Mouse (Mus musculus) forebrain, embryonic 15.5 days (tissue): ENCODE results near the gene Dnajc11. TPM values are rescaled to one million over a fixed set of nuclear protein-coding genes. Genes with fewer than 3 reads are reported as not detected.

Experiments used
- ATAC-seq: fragments of 200-750 bp; cut with Nextera tagmentation; replicated peaks from 2 replicates; pipeline ENCODE4 v1.8.0; 2017; ENCODE audit warnings: mild to moderate bottlenecking, moderate TSS enrichment, moderate library complexity
- H3K27ac ChIP-seq: fragments of 300-500 bp; sonication (generic); replicated peaks from 2 replicates; pipeline ENCODE4 v1.5.1; 2015; ENCODE audit warnings: mild to moderate bottlenecking, inconsistent platforms
- H3K27me3 ChIP-seq: fragments of 300-500 bp; sonication (generic); 2 replicates; pipeline ENCODE4 v1.6.1; 2015; ENCODE audit warnings: inconsistent platforms
- H3K36me3 ChIP-seq: fragments of 300-500 bp; sonication (generic); 2 replicates; pipeline ENCODE4 v1.6.1; 2015; ENCODE audit warnings: mild to moderate bottlenecking, inconsistent platforms
- H3K4me1 ChIP-seq: fragments of 300-500 bp; sonication (generic); 2 replicates; pipeline ENCODE4 v1.6.1; 2015; ENCODE audit warnings: inconsistent platforms
- H3K4me2 ChIP-seq: fragments of 300-500 bp; sonication (generic); replicated peaks from 2 replicates; pipeline ENCODE4 v1.6.1; 2015; ENCODE audit warnings: mild to moderate bottlenecking, inconsistent platforms
- H3K4me3 ChIP-seq: fragments of 300-500 bp; sonication (generic); 2 replicates; pipeline ENCODE4 v1.5.1; 2015; ENCODE audit warnings: mild to moderate bottlenecking, inconsistent platforms
- H3K9ac ChIP-seq: fragments of 300-500 bp; sonication (generic); replicated peaks from 2 replicates; pipeline ENCODE4 v1.6.1; 2015; ENCODE audit warnings: mild to moderate bottlenecking, inconsistent platforms
- H3K9me3 ChIP-seq: fragments of 300-500 bp; sonication (generic); 2 replicates; pipeline ENCODE4 v1.6.1; 2016; ENCODE audit warnings: inconsistent platforms
- WGBS: fragments of 180-500 bp; shearing (Covaris S2); methylation state at CpG from one replicate; pipeline ENCODE4 v1.1.7; 2015; ENCODE audit warnings: mixed read lengths; 5-methylcytosine and 5-hydroxymethylcytosine counted together
- polyA plus RNA-seq: library from polyadenylated mRNA; unstranded; fragments of >200 nt; fragmentation: Nextera tagmentation; extraction: Ambion mirVana; gene quantifications from 2 replicates; pipeline ENCODE4 v1.2.1, GENCODE M21; 2015

Gene Dnajc11
- polyA plus RNA-seq, 1 experiment from 2014 or later: 82.4 TPM

DNA sequence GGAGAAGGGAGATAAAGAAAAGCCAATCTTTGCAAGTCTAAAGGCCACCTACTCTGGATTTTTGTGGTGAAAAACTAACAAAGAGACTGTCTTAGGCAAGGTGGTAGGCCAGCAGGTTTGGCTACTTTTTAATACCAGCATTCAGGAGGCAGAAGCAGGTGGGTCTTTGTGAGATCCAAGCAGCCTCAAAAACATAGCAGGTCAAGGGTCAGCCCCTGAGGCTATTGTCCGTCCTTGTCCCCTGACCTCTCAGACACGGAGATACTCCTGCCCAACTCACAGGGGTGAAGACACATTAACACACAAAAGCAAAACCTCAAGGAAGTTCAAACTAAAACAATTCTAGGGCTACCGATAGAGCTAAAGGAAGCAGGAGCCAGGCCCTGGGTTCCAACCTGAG lies 73.3 kb downstream of the Dnajc11 start:
- Histone ChIP-seq H3K27ac (no peak overlapping the region), H3K27me3 (peaks cover 22% of the 10 kb centered on the region), H3K4me1 (peaks cover 31% of the 10 kb centered on the region), H3K9ac (no peak overlapping the region), H3K36me3 (no peaks in the 10 kb centered on the region), H3K9me3 (no peaks in the 10 kb centered on the region), H3K4me2 (no peak overlapping the region), H3K4me3 (no peak overlapping the region)
- no peak for ATAC-seq
- 27% methylated on average over 3 of the region's 3 CpGs for WGBS

DNA sequence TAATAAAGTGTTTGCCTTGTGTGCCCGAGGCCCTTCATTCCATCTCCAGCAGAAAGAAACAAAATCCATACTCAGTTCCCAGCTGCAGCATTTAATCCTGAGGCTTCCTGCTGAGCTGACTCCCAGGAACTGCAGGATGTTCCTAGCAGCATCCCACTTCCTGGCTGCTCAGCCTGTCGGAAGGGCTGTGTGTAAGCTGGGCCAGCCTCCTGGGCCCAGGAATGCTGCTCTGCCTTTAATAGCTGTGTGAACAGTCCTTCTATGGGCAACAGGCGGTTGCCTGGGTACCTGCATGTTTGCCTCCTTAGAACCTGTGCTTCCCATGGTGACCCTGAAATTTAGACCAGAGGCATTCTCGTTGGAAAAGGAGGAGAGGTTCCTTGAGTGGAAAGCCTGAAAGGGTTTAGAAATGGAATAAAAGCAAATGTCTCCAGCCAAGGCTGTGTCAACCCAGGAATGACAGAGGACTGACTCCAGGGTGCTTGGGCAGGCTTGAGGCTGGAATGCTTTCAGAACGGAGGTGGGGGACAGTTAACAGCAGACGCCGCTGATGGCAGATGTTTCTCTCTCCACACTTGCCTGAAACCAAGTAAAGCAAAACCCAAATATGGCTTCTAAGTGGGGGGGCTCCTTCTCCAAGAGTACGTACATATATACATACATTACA lies 74.1 kb downstream of the Dnajc11 start:
- H3K27me3 ChIP-seq: peaks cover 22% of the 10 kb centered on the region
- H3K9ac ChIP-seq: no peak overlapping the region
- peaks cover 31% of the 10 kb centered on the region for H3K4me1 ChIP-seq
- H3K4me3 ChIP-seq: peak overlapping the region; percentile 78
- no peak for ATAC-seq
- WGBS: 4% methylated on average over 8 of the region's 8 CpGs
- H3K36me3 ChIP-seq: no peaks in the 10 kb centered on the region
- H3K27ac ChIP-seq: no peak overlapping the region
- no peaks in the 10 kb centered on the region for H3K9me3 ChIP-seq
- H3K4me2 ChIP-seq: peak overlapping the region; percentile 94

DNA sequence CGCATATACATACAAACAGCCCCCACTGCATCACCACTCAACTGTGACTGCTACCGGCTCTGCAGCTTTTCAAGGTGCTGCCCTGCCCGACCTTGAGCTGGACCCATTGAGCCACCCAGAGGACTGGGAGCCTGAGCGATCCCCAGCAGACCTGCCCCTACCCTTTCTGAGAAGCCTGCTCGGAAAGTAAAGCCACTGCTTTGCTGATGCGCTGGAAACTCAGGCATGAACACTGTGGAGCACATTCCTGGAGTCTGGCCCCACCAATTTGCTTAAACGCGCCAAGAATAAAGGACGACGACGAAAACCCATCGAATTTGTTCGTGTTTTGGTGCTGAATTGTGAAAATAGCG lies 74.6 kb downstream of the Dnajc11 start:
- 0 out of 2 replicates have a peak overlapping the region, but pooled peaks have one; percentile 9 for H3K27ac ChIP-seq
- WGBS: 2% methylated on average over 14 of the region's 14 CpGs
- H3K9ac ChIP-seq: peak overlapping the region; percentile 46

DNA sequence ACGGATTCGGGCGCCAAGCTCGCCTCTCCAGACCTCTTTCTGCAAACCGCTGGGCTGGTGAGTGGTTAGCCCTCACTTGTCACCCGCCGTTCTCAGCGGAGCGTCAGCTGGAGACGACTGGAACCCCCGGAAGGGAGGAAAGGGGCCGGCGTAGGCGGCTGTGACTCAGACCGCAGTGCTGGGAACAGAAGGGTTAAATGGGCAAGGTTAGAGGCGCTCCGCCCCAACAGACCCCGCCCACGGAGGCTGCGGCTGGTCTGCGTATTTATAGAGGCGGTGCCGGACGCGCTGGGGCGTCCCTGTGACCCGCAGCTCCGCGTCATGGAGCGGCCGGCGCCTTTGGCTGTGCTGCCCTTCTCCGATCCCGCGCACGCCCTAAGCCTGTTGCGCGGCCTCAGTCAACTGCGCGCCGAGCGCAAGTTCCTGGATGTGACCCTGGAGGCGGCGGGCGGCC lies 75.2 kb downstream of the Dnajc11 start, which contains the start of gene Klhl21:
Gene Klhl21, plus strand, starts transcription at position 182 of the 454 bp plus-strand sequence.
- Histone ChIP-seq H3K9me3 (no peaks in the 10 kb centered on the region), H3K36me3 (no peaks in the 10 kb centered on the region), H3K27ac (peak within 1 kb of the TSS; percentile 62), H3K4me1 (peaks cover 31% of the 10 kb centered on the region), H3K27me3 (peaks cover 22% of the 10 kb centered on the region), H3K4me2 (peak within 1 kb of the TSS; percentile 94), H3K9ac (peak within 1 kb of the TSS; percentile 46), H3K4me3 (peak within 1 kb of the TSS; percentile 78)
- peak; percentile 87 for ATAC-seq
- WGBS: under 1% methylated on average over 45 of the region's 45 CpGs

More for the DNA sequence above, 74.6 kb downstream of the Dnajc11 start:
- Histone ChIP-seq H3K27me3 (peaks cover 22% of the 10 kb centered on the region), H3K4me1 (peaks cover 31% of the 10 kb centered on the region), H3K36me3 (no peaks in the 10 kb centered on the region), H3K4me3 (peak overlapping the region; percentile 78), H3K4me2 (peak overlapping the region; percentile 94), H3K9me3 (no peaks in the 10 kb centered on the region)
- ATAC-seq: no peak

DNA sequence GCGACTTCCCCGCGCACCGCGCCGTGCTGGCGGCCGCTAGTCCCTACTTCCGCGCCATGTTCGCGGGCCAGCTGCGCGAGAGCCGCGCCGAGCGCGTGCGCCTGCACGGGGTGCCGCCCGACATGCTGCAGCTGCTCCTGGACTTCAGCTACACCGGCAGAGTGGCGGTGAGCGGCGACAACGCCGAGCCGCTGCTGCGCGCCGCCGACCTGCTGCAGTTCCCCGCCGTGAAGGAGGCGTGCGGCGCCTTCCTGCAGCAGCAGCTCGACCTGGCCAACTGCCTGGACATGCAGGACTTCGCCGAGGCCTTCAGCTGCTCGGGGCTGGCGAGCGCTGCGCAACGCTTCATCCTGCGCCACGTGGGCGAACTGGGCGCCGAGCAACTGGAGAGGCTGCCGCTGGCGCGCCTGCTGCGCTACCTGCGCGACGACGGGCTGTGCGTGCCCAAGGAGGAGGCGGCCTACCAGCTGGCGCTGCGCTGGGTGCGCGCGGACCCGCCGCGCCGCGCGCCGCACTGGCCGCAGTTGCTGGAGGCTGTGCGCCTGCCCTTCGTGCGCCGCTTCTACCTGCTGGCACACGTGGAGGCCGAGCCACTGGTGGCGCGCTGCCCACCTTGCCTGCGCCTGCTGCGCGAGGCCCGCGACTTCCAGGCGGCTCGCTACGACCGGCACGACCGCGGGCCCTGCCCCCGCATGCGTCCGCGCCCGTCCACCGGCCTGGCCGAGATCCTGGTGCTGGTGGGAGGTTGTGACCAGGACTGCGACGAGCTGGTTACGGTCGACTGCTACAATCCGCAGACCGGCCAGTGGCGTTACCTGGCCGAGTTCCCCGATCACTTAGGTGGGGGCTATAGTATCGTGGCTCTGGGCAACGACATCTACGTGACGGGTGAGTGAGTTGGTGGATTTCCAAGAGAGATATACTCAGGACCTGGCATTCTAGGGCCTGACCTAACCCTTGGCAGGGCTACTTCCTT lies 75.9 kb downstream of the Dnajc11 start:
- WGBS: under 1% methylated on average over 115 of the region's 115 CpGs
- Histone ChIP-seq H3K9me3 (no peaks in the 10 kb centered on the region), H3K9ac (peak overlapping the region; percentile 46), H3K27me3 (peaks cover 22% of the 10 kb centered on the region), H3K36me3 (no peaks in the 10 kb centered on the region; the same call in 1 of the 2 replicates), H3K4me2 (peak overlapping the region; percentile 94), H3K4me1 (peaks cover 31% of the 10 kb centered on the region), H3K4me3 (peak overlapping the region; percentile 78), H3K27ac (peak overlapping the region; percentile 62)
- peak; percentile 79 for ATAC-seq

DNA sequence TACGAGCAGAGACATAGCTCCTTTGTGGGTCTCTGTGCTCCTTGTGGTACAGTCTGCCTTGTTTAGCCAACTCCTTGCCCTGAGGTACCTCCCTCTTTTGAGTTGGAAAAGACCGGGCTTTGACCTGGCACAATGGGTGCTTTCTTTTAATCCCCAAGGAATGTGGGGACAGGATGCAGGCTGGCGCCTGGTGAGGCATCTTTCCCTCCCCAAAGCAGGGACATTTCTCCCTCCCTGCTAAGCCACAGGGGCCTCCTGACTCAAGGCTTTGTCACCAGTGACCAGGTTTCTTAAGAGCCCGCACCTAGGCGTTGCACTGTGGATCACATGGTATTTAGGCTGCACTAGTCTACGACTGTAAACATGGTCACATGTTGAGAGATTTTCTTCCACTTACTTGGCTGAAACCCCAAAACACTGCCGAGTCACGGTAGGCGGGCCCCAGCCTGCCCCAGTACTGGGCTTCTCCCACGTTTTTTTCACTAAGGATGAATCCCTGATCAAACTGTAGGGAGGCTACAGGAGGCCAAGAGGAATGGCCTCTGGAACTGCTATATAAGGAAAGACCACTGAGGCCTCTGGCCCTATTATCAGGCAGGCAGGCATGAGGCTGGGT lies 76.7 kb downstream of the Dnajc11 start:
- peak overlapping the region; percentile 94 for H3K4me2 ChIP-seq
- H3K36me3 ChIP-seq: no peaks in the 10 kb centered on the region; the same call in 1 of the 2 replicates
- no peak for ATAC-seq
- H3K4me1 ChIP-seq: peaks cover 31% of the 10 kb centered on the region
- no peaks in the 10 kb centered on the region for H3K9me3 ChIP-seq
- H3K9ac ChIP-seq: peak overlapping the region; percentile 46
- peak overlapping the region; percentile 78 for H3K4me3 ChIP-seq
- peaks cover 22% of the 10 kb centered on the region for H3K27me3 ChIP-seq
- 3% methylated on average over 10 of the region's 10 CpGs for WGBS
- H3K27ac ChIP-seq: no peak overlapping the region

DNA sequence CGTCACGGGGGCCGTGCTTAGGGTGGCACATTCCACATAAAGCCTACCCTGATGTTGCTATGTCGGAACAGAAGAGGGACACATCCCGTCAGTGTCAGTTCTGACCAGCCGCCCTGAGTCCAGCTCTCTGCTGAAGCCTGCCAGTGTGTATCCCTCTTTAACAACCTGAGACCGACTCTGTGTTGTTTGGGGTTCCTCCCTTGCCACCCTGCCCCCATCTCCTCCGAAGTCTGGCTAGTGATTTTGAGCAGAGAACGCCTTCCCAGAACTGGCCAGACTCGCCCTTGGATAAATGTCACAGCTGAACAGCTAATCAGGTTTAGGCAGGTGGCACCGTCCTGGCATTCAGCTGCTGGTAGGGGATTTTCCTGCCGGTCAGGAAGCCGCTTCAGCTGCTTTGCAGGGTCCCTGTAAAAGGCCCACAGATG lies 77.2 kb downstream of the Dnajc11 start:
- Histone ChIP-seq H3K4me2 (peak overlapping the region; percentile 94), H3K36me3 (peaks cover 3% of the 10 kb centered on the region; the same call in 1 of the 2 replicates), H3K4me3 (peak overlapping the region; percentile 78), H3K27me3 (peaks cover 22% of the 10 kb centered on the region), H3K27ac (no peak overlapping the region), H3K9me3 (no peaks in the 10 kb centered on the region), H3K9ac (no peak overlapping the region), H3K4me1 (peaks cover 31% of the 10 kb centered on the region)
- WGBS: 9% methylated on average over 13 of the region's 13 CpGs
- ATAC-seq: no peak

DNA sequence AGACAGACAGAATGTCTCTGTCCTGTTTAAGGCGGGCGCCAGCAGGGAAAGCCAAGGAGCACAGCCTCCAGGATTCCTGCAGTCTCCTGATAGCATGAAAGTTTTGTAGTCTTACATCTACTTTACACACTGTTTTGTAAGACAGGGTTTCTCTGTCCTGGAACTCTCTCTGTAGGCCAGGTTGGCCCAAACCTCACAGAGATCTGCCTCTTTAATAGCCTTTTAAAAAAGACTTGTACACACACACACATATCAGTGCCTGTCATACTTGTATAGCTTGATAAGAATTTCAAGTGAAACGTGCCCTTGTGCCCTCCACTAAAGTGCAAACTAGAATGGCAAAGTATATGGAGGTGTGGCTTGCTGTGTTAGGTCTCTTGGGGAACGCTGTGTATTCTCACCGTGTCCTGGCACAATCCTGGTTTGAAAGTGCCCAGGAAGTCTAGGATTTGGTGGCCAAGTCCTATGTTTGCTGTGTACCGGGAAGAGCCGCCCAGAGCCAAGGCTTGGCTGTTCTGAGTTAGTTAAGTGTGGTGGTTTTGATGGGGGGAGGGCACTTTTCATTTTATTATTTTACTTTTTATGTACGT lies 77.8 kb downstream of the Dnajc11 start:
- 75% methylated on average over 8 of the region's 8 CpGs for WGBS
- ATAC-seq: no peak
- Histone ChIP-seq H3K4me2 (peak overlapping the region; percentile 94), H3K9me3 (no peaks in the 10 kb centered on the region), H3K4me1 (peaks cover 31% of the 10 kb centered on the region), H3K4me3 (no peak overlapping the region), H3K27me3 (peaks cover 21% of the 10 kb centered on the region), H3K9ac (no peak overlapping the region), H3K36me3 (peaks cover 3% of the 10 kb centered on the region; the same call in 1 of the 2 replicates), H3K27ac (no peak overlapping the region)

DNA sequence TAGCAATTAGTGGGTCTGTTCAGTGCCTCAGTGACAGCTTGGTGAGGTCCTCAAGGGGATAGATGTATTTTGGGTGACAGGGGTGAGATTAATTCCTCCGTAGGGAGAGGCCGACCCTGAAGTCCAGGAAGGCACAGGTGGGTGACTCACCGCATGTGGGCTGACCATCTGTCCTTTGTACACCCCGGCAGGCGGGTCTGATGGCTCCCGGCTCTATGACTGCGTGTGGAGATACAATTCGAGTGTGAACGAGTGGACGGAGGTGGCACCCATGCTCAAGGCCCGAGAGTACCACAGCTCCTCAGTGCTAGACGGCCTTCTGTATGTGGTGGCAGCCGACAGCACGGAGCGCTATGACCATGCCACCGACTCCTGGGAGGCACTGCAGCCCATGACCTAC lies 78.6 kb downstream of the Dnajc11 start:
- Histone ChIP-seq H3K9me3 (no peaks in the 10 kb centered on the region), H3K4me1 (peaks cover 31% of the 10 kb centered on the region), H3K4me3 (no peak overlapping the region), H3K9ac (no peak overlapping the region), H3K27ac (no peak overlapping the region), H3K36me3 (peaks cover 3% of the 10 kb centered on the region; the same call in 1 of the 2 replicates), H3K27me3 (peaks cover 13% of the 10 kb centered on the region), H3K4me2 (no peak overlapping the region)
- 95% methylated on average over 16 of the region's 16 CpGs for WGBS
- ATAC-seq: no peak

DNA sequence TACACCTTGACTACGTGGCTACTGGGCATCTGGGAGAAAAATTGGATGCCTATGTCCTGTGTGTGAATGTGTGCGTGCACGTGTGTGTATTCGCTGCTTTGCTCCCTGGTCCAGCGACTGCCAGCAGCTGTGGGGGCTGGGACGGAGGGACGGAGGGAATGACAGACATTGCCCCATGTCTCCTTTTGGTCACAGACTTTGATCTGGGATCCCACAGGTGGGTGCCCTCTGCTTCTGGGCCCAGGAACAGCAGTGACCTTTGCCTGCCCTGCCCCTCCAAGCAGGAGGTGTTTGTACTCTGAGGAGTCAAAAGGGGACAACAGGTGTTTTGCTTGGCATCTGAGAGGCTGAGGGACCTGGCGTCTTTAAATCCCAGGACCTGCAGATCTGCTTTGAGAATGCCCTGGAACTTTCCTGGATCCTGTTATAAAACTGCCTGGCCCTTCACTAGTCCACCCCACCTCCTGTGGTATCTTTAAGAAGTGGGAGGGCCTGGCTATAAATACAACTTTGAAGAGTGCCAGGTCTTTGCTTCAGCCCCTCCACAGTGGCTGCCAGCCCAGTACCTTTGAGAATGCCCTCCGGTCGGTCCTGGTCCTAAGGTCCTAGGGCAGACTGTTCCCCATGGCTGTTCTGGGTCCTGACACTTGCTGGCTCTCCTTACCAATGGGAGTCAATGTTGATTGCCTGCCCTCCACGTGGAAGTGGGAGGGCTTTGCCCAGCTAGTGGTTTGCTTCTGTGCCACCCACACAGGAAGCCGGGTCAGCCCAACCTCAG lies 79.7 kb downstream of the Dnajc11 start:
- WGBS: 83% methylated on average over 12 of the region's 12 CpGs
- peaks cover 22% of the 10 kb centered on the region for H3K4me1 ChIP-seq
- H3K36me3 ChIP-seq: peaks cover 3% of the 10 kb centered on the region; the same call in 1 of the 2 replicates
- H3K4me2 ChIP-seq: no peak overlapping the region
- no peak overlapping the region for H3K9ac ChIP-seq
- H3K27ac ChIP-seq: no peak overlapping the region
- peaks cover 2% of the 10 kb centered on the region for H3K27me3 ChIP-seq
- H3K9me3 ChIP-seq: no peaks in the 10 kb centered on the region
- no peak overlapping the region for H3K4me3 ChIP-seq
- ATAC-seq: no peak

DNA sequence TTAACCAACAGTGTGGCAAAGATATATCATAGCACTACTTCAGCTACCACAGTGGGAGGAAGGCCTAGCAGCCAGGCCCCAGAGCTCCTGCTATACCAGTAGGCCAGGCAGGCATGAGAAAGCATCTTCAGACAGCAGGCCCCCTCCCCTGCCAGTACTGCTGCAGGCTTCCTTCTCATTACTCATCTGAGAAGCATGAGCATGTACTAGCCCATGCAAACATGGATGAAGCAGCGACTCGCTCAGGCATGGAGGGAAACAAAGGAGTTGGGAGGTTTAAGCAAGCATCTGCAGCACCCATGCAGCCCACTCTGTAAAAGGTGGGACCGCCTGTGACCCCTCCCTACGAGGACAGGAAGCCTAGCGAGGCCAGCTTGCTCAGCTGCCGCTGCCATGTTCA lies 85.6 kb downstream of the Dnajc11 start:
- no peaks in the 10 kb centered on the region for H3K27me3 ChIP-seq
- H3K9me3 ChIP-seq: no peaks in the 10 kb centered on the region
- no peak overlapping the region for H3K9ac ChIP-seq
- H3K4me2 ChIP-seq: no peak overlapping the region
- H3K36me3 ChIP-seq: peaks cover 47% of the 10 kb centered on the region
- WGBS: 84% methylated on average over 6 of the region's 6 CpGs
- H3K27ac ChIP-seq: no peak overlapping the region
- H3K4me3 ChIP-seq: no peak overlapping the region
- peaks cover 4% of the 10 kb centered on the region; the same call in 1 of the 2 replicates for H3K4me1 ChIP-seq
- no peak for ATAC-seq
